Mouse (Mus musculus) WW6 (cell line): ENCODE data around the gene Grm4.

Experiments
- DNase-seq: peaks from one replicate; pipeline ENCODE4 v3.0.0-alpha.2; 2013; ENCODE audit warnings: low read depth, low spot score

Grm4 gene

DNA sequence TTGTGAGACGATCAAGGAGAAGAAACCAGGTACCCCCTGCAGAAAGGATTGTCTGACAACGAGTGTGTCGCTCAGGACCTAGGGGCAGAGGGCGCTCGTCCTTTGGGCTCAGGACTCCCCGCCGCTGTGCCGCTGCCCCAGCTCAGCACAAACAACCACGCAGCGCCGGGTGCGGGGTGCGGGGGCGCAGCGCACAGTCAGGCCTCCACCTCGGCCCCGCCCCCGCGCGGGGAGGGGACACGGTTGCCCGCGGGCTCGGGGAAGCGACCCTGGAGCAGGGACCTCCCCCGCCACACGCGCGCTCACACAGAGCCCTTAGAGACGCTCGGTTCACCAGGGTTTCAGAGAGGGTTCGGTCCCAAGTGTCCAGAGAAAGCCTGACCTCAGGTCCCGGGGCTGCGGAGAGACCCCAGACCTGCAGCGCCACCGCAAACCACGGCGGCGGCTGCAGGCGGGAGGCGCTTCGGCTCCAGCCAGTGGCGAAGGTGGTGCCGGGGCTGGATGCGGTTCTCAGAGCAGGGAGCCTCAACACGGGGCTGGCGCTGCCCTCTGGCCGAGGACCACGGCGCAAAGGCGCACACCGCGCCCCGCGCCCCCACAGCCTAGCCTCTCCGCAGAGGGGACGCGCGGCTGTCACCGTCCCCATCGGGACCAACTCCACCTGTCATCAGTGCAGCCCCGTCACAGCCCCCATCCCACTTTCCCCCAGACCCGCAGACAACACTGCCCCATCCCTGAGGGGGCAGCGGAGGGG is 9.2 kb downstream of the Grm4 start:
- no peak for DNase-seq

DNA sequence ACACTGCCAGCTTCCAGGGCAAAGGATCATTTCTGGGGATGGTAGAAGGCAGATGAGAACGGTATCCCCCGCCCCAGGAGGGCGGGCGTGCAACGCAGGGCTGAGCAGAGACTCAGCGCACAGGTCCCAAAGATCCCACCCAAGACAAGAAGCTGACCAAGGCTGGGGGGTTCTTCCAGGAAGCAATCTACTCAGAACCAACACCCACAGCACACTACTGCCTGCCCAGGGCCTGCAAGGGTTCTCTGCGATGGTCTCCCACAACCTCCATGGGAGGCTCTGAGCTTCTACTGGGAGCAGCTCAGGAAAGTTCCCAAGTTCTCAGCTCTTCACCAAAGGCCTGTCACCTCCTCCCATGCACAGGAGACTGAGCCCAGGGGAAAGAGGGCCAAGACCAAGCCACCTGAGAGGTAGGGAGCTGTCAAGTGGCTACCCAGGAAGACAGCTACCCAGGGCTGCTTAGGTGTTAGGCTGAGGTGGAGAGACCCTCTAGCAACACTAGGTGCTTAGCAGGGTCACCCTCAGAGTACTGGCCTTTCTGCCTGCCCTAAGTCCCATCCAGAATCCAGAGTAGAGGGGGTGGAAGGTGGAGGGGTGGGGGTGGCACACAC is 10.0 kb downstream of the Grm4 start:
- DNase-seq, result no peak

DNA sequence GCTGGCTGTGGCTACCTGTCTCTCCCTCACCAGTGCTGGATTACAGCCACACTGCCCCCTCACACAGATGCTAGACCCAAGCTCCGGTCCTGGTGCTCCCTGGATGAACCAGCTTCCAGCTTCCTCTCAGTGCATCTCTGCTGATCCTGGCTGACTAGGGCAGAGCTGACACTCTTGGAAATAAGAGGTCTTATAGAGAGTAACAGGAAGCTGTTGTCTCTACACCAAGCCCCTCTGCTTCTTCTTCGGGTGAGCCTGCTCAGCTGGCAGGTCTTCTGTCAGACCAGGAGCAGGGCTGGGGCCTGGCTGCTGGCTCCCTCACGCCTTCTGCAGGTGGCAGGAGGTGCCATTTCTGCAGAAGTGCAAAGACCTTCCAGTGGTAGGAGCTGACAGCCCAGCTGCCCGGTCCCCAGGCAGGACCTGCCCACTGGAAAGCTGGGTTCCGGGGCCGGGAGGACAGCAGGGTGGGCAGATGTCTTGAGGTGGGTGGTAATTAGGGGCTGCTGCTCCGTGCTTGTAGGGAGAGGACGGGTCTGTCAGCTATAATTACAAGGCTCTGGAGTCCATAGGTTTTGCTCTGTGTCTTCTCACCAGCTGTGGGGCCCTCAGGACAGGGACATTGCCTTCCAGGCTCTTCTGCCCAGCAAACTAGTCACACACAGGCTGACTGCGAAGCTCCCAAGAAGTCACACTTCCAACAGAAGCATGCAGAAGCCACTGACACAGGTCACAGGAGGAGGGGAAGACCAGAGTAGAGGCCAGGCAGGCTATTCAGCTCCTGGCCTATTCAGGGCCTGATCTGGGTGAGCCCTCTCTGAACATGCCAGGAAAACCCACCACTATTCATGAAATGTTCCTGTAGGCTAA is 10.7 kb downstream of the Grm4 start:
- DNase-seq, result no peak

DNA sequence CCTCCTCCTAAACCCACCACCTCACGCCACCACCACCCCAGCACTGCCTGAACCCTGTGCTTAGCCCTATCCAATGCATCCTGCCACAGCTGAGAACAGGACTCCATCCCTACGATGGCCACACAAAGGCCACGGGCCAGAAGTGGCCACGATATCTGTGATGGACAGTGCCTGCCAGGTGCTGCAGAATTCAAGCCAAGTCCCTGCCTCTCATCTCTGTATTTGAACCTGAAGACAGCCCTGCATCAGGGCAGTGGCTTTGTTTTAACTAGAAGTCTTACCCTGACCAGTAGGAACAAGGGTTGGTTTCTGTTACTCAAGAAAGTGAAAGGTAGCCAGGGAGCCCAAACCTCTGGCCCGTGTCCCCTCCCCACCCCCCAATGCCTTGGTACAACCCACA is 12.1 kb downstream of the Grm4 start:
- no peak for DNase-seq

DNA sequence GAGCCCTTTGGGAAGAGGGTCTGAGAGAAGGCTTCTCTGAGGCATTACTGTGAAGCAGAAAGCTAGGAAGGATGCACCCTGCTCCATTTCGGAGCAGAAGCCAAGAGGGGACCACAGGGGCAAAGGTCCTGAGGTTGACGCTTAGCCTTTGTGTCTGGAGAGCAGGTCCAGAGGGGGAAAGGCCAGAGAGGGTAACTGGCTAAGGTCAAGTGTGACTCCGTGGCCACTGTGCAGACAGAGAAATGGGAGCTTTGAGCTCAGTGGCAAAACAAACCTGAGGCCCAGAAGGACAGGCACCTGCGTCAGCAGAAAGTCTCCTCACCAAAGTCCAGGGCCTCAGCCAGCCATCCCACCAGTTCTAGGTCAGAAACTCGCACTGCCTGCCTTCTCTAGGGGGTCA is 12.7 kb downstream of the Grm4 start:
- DNase-seq, result no peak

DNA sequence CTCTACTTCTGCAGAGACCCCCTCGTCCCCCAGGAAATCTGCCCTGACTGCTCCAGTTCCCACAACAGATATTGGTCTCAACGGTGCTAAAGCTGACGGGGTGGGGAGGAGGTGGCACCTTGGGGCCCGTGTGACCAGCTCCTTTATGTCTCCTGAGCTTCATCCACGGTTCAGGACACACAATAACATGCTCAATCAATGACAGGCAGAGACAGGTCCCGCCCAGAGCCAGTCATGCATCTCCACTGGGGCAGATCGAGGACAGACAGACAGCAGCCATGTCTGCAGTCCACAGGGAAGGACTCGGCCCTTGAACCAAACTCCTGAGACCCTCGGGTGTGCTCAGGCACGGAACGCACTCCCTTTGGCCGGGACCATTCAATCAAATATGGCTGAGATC is 13.2 kb downstream of the Grm4 start:
- no peak for DNase-seq

DNA sequence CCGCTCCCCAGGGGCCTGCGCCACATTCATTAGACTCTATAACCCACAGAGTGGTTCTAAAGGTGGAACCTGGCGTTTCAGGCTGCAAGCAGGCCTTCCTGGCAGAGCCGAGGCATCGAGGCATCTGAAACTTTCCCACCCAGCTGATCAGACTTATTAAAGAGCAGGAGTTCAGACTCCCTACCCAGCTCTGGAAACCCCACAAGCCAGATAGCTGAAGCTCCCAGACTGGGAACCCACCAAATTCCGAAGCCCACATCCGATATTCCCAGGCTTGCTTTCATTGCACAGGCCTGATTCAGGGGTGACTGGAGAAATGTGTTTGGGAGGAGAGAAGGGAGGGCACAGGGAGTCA is 13.6 kb downstream of the Grm4 start:
- no peak for DNase-seq

DNA sequence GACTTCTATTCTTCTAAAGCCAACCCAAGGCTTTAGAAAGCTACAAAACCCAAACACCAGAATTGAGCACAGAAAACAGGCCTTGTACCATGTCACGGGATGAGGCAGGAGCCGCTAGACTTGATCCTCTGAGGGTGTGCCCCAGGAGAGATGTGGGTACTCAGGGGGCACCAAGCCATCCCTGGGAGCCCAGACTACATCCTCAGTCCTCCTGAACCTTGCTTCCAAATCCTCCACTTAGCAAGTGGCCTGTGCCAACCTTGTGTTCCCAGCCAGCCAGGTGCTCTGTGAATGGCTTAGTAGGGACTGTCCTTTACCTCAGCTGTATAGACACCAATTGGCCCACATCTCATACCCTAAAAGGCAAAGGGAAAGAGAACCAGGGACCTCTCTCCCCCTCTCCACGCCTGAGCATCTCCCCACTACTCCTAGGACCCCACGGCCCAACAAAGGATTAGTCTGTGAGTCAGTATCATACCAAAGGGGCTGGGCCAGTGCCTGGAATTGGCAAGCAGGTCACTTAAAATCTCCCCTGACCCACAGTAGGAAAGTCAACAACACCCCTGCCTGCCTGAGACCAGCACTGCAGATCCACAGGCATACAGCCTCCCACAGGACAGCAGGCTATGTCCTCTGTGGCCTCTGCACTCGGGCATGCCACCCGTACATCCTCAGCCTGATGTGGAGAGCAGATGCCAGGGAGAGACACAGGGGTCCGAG is 14.2 kb downstream of the Grm4 start:
- DNase-seq, result no peak

DNA sequence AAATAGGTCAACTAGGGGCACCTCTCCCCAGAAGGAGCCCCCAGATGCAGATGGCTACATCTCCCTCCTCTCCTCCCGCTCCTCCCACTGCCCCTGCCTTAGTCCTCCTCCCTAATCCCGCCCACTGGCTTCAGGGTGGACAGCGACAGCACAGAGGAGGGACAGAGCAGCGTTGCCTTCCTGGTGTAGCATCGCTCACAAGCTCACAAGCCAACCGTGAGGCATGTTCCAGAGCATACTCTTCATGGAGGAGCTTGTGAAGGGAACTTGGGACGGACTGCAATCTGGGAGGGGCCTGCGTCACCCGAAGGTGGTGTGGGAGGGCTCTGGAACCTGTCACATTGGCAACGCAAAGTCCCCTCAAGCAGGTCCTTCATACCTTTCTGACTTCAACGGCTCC is 14.8 kb downstream of the Grm4 start:
- no peak for DNase-seq

DNA sequence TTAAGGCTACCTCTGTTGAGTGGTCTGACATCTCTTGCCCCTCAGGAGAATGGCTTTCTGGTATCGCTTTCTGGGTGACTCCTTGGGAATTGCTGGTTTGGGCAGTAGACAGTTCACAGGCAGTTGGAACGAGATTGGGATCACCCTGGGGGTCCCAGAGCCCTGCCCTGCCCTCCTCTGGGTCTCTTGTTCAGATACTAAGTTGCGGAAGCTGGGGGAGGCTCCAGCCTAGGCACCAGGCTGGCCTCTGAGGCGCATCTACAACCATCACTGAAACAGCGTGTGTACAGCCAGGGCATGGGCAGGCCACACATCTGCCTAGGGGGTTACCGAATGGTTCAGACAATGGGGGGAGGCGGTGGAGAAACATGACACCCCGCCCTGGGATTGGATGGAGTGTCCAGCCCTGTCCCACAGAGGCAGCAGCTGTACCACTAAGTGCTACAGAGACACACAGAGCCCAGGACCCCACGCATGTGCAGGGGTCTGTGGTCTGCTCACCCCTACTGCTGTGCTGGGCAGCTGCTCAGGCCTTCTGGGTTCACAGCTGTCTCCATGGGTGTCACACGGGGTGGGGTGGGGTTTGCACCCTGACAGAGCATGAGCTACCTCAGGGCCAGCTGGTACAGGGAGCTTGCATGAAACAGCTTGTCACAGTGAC is 15.9 kb downstream of the Grm4 start:
- DNase-seq, result no peak

DNA sequence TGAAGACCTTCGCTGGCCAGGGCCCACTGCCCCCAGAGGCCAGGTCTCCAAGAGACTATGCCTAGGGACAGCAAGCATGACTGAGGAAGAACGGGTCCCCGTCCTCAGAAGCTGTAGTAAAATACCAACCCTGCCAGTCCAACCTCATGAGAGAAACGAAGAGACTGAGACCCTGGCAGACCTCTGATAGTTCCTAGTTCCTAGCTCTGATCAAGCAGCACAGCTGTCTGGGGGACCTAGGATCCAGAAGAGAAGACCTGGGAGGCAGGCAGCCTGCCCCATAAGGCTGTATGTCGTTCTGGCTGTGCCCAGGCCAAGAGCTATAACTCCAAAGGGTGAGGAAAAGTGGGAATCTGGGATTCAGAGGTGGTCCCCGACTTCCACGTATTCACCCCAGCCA is 17.3 kb downstream of the Grm4 start:
- DNase-seq, result no peak

DNA sequence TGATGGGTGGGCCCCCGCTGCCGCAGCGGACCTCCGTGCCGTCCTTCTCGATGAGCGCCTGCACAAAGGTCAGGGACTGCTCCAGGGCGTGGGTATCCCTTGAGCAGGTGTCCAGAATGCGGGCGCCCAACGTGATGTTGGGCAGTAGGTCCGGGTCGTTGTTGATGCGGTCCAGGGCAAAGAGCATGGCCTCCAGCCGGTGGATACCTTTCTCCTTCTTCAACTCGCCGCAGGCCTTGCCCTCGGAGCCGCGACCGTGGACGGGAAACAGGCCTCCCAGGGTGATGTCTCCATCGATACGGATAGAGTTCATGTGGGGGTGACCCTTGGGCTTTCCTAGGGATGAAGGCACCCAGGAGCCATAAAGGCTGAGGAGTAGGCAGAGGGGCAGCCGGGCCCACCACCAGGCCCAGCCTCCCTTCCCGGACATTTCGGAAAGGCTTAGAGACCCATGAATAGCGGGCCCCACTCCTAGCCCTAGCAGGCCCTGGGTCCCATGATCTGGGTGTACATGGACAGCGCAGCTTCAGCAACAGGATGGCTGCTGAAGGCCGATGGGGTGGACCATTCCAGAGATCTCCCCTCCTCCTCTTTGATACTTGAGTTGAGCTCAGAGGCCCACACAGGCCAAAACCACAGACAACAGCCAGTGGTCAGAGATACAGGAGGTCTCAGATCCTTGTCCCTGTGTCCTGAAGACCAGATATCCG is 18.3 kb downstream of the Grm4 start:
- no peak for DNase-seq

DNA sequence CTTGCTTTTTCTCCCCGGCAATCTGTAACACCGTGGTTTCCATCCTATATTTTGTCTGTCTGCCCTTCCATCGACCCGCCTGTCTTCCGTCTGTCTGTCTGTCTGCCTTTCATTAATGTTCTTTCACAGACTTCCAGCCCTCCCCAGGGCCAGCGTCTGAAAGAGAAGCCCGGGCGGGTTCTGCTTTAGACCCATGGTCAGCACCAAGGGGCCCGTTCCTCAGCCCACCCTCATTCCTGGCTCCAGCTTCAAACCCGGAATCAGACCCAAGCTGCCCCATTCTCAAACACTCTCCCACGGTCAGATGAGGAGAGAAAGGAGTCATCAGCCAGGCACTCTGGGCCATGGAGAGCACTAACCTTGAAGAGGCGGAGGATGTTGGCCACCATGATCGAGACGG is 18.9 kb downstream of the Grm4 start:
- DNase-seq, result no peak

DNA sequence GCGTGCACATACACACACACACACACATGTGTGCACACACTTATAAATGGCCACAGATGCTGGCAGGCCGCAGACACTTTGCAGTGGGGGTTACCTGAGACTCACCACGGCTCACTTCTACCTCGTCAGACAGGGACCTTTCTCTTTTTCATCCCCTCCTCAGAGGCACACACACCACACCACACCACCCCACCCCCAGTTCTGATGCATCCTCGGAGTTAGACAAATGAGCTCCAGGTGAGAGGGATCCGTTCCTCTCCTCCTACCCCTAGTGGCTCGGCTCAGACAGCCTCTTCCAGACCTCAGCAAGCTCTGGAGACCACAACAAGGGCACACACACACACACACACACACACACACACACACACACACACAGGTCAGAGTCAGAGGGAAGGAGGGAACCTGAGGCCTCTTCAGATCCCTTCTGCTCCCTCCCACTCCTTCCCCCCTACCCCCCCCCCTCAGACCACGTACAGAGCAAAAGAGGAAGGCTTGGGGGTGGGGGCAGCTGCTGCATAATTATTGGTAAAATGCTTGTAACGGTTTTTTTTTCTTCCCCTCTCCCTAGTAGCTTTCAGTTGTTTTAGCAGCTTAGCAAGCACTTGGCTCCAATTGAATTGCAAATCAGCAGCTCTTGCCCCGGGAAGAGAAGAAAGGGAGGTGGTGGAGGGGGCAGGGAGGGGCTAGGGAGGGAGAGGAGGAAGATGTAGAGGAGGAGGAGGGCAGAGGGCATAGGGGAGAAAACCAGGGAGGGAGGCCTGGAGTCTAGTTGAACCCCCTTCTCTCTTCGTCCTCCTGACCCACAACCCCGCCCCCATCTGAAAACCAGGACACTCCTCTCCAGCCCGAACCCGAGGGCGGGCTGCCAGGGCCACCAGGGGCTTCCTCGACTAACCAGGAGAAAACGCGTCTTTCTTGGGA is 19.6 kb downstream of the Grm4 start:
- peak; percentile 60 for DNase-seq

DNA sequence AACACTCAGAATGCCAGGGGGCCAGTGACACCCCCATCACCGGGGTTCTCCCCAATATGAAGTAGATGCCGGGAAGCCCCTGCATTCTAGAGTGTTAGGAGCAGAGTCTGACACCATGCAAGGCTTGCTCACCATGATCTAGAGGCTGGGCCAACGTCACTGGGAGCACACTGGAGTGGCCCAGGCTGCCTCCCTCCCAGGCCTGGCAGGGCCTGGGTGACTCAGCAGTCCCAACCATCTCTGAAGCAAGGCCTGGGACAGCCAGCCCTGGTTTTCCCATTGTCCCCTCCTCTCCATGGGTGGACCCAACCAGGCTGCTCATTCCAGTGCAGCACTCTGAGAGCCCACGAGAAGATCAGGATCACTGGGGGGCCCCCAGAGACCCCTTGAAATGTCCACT is 20.4 kb downstream of the Grm4 start:
- DNase-seq, result no peak

DNA sequence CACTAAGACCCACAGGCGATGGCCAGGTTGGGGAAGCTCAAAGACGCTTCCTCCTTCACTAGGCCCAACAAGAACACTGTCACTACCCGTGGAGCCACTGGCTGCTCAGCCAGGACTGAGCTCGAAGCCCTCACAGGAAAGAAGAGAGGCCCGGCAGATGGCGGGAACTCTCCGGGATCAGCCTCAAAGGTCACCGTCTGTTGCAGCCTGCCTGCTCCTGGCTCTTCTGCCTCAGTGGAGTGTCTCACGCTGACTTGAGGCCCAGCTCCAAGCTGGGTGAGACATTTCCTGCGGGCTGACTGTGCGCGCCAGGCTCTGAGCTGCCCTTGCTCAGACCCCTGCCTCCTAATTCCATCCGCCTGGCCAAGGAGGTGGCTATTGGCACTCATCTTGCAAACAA is 22.1 kb downstream of the Grm4 start:
- no peak for DNase-seq

DNA sequence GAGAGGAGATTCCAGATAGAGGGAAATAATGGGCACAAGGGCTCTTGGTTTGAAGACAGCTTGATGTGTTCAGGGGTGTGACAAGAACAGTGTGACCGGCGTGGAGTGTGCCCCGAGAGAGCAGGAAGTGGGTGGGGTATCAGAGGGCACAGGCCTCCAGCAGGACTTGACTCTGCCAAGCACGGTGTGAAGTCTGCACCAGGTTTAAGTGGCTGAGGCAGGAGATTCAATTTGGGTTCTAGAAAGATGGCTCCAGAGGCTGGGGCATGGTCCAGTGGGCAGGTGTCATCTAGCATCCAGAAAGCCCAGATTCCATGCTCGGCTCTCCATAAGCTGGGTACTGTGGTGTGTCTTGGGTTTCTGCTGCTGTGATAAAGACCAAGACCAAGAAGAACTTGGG is 23.4 kb downstream of the Grm4 start:
- DNase-seq, result no peak

DNA sequence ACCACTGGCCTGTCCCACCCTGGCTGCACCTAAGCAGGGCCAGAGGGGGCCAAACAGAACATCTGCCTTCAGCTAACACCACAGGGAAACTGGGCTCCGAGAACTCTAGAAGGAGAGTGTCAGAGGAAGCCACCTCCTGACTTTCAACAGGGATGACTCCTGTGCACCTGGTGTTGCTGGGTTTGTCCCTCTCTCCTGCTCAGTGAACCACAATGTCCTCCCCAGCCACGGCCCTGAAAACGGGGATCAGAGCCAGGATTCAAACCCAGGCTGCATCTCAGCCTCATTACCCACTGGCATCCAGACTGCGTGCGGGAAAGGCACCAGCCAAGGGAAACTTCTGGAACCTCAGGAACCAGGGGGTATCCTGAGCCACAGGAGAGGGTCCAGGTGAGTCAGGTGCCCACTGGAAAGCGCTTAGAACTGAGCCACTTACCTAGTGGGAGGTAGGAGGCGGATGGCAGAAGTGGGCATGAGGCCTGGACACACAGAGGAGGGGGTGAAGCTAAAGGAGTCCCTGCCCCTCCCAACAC is 26.1 kb downstream of the Grm4 start:
- DNase-seq, result no peak

DNA sequence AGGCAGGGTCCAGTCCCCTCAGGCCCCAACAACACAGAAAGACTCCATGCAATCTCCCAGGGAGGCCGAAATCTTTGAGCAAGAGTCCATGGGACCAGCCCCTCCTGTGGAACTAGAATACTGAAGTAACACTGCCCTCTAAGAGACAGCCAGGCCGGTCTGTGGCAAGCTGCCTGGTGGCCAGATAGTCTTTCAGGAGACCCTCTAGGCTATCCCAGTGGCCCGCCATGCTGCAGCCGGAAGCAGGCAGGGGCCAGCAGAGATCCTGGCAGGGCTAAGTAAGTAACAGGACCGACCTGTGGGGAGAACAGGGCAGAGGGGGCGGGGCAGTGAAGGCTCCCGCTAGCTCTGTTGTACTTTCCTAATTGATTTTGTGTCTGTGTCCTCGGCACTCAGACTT is 27.2 kb downstream of the Grm4 start:
- DNase-seq, result no peak

DNA sequence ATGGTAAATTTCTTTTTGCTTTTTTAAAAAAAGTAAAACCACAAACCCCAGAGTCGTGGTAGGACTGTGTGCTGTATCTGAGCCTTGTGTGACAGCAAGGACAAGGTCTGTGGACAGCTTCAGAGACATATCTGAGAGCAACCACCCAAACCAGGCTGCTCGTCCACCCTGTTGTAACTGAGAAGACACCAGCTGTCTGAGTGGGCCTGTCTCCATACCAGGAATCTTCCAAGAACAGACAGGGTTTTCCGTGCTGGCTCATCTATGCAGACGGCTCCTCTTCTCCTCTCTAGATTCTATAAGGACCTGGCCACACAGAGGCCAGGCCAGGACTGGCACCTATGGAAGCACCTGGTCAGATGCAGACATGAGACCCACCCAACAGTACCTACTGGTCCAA is 27.8 kb downstream of the Grm4 start:
- DNase-seq, result no peak
